Mouse (Mus musculus): ENCODE data around the gene Il17rc. TPM values are rescaled to one million over a fixed set of nuclear protein-coding genes. Genes with fewer than 3 reads are reported as not detected.

The Il17rc gene
- 1 to 10 TPM; 4.2 to 4.7 TPM for total RNA-seq (2021)
- long read RNA-seq, experiment 1, partial matches to known transcripts = 1 of 3 reads
- long read RNA-seq, experiment 1, other reads (novel, unspliced or antisense) = 2 of 3 reads
- long read RNA-seq, experiment 2, partial matches to known transcripts = 0 of 5 reads
- long read RNA-seq, experiment 2, other reads (novel, unspliced or antisense) = 5 of 5 reads

- no peak for TF ChIP-seq CTCF (IDR thresholded peaks at IDR 0.05)
- Histone ChIP-seq H3K27ac (peak within 1 kb of the TSS; percentile 89), H3K4me3 (peak within 1 kb of the TSS; percentile 77)
- DNase-seq = peak; percentile 84
- intact Hi-C loops (cut with DNase I) = no loop called here
Measured at GRCm38 (mm10) chr6:113471297-113471936, at the start of gene Il17rc. Il17rc (plus strand) TSS chr6:113471427.

GRCm38 (mm10) chr6:113423000-113423399, 48.2 kb upstream of the Il17rc start:
- no peak for TF ChIP-seq CTCF (IDR thresholded peaks at IDR 0.05)
- no peak overlapping the region for H3K4me3 ChIP-seq
- no peak for DNase-seq
- intact Hi-C loops (cut with DNase I) = no loop called here
- no peak overlapping the region for H3K27ac ChIP-seq

GRCm38 (mm10) chr6:113424187-113424586, 47.0 kb upstream of the Il17rc start:
- H3K4me3 ChIP-seq = no peak overlapping the region
- DNase-seq = no peak
- H3K27ac ChIP-seq = no peak overlapping the region
- TF ChIP-seq CTCF (IDR thresholded peaks at IDR 0.05) = peak; percentile 35
- intact Hi-C loops (cut with DNase I) = no loop called here

GRCm38 (mm10) chr6:113426696-113427095, 44.5 kb upstream of the Il17rc start:
- Histone ChIP-seq H3K27ac (no peak overlapping the region), H3K4me3 (no peak overlapping the region)
- intact Hi-C loops (cut with DNase I) = no loop called here
- DNase-seq = no peak
- TF ChIP-seq CTCF (IDR thresholded peaks at IDR 0.05) = no peak

GRCm38 (mm10) chr6:113427397-113427796, 43.8 kb upstream of the Il17rc start:
- DNase-seq = no peak
- Histone ChIP-seq H3K4me3 (no peak overlapping the region), H3K27ac (no peak overlapping the region)
- TF ChIP-seq CTCF (IDR thresholded peaks at IDR 0.05) = peak; percentile 58
- intact Hi-C loops (cut with DNase I) = no loop called here

GRCm38 (mm10) chr6:113428006-113428405, 43.2 kb upstream of the Il17rc start:
- no peak for DNase-seq
- Histone ChIP-seq H3K27ac (no peak overlapping the region), H3K4me3 (no peak overlapping the region)
- no peak for TF ChIP-seq CTCF (IDR thresholded peaks at IDR 0.05)
- intact Hi-C loops (cut with DNase I) = no loop called here

- DNase-seq = no peak
- no peak overlapping the region for H3K27ac ChIP-seq
- intact Hi-C loops (cut with DNase I) = no loop called here
- TF ChIP-seq CTCF (IDR thresholded peaks at IDR 0.05) = no peak
- H3K4me3 ChIP-seq = no peak overlapping the region
Measured at GRCm38 (mm10) chr6:113429965-113430364, 41.3 kb upstream of the Il17rc start.

GRCm38 (mm10) chr6:113430846-113431245, 40.4 kb upstream of the Il17rc start:
- intact Hi-C loops (cut with DNase I) = no loop called here
- Histone ChIP-seq H3K27ac (no peak overlapping the region), H3K4me3 (no peak overlapping the region)
- no peak for DNase-seq
- no peak for TF ChIP-seq CTCF (IDR thresholded peaks at IDR 0.05)

- DNase-seq = no peak
- intact Hi-C loops (cut with DNase I) = no loop called here
- Histone ChIP-seq H3K27ac (no peak overlapping the region), H3K4me3 (no peak overlapping the region)
- no peak for TF ChIP-seq CTCF (IDR thresholded peaks at IDR 0.05)
Measured at GRCm38 (mm10) chr6:113431801-113432200, 39.4 kb upstream of the Il17rc start.

GRCm38 (mm10) chr6:113433661-113434060, 37.6 kb upstream of the Il17rc start:
- TF ChIP-seq CTCF (IDR thresholded peaks at IDR 0.05) = no peak
- intact Hi-C loops (cut with DNase I) = no loop called here
- DNase-seq = no peak
- Histone ChIP-seq H3K27ac (no peak overlapping the region), H3K4me3 (no peak overlapping the region)

GRCm38 (mm10) chr6:113434691-113435090, 36.5 kb upstream of the Il17rc start:
- Histone ChIP-seq H3K4me3 (no peak overlapping the region), H3K27ac (no peak overlapping the region)
- TF ChIP-seq CTCF (IDR thresholded peaks at IDR 0.05) = no peak
- DNase-seq = no peak
- intact Hi-C loops (cut with DNase I) = no loop called here

GRCm38 (mm10) chr6:113435664-113436205, 35.5 kb upstream of the Il17rc start, which contains the start of gene Cidec:
Cidec (minus strand) TSS chr6:113435760.
- no peak for DNase-seq
- TF ChIP-seq CTCF (IDR thresholded peaks at IDR 0.05) = no peak
- intact Hi-C loops (cut with DNase I) = no loop called here
- Histone ChIP-seq H3K27ac (no peak within 1 kb of the TSS), H3K4me3 (no peak within 1 kb of the TSS)

- Histone ChIP-seq H3K27ac (no peak overlapping the region), H3K4me3 (no peak overlapping the region)
- no peak for TF ChIP-seq CTCF (IDR thresholded peaks at IDR 0.05)
- intact Hi-C loops (cut with DNase I) = no loop called here
- no peak for DNase-seq
Measured at GRCm38 (mm10) chr6:113437135-113437534, 34.1 kb upstream of the Il17rc start.
